Mouse (Mus musculus): ENCODE data around the gene Odf4.

DNA sequence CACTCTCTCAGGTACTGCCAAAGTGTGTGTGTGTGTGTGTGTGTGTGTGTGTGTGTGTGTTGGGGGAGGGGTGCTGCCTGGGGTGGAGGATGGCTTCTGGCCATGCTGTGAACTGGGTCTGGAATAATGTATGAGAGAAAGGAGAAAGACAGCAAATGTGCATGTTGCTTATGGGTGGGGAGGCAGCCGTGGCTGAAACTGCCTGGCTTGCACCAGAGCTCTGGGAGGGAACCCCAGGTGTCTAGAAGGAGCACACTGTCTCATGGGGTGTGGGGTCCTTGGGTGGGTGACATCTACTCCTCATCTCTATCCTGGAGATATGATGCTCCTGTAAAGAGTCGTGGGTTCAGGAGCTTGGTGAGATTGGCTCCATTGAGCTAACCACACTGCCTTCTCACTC, 38.2 kb downstream of the Odf4 start:
- TF ChIP-seq CTCF (conservative IDR thresholded peaks at IDR 0.05; ENCODE audit: low read length): no peak
- no peak for TF ChIP-seq NANOG (IDR thresholded peaks at IDR 0.05; ENCODE audit: borderline replicate concordance, low read length)
- no peak for TF ChIP-seq POU5F1 (IDR thresholded peaks at IDR 0.05; ENCODE audit: borderline replicate concordance, low read length)
